Mouse (Mus musculus): ENCODE measurements around the gene H2-Aa.

The H2-Aa gene

GRCm38 (mm10) chr17:34261502-34261901 lies 26.1 kb downstream of the H2-Aa start:
- DNase-seq, result peak; percentile 36

GRCm38 (mm10) chr17:34260551-34260950 lies 27.1 kb downstream of the H2-Aa start:
- DNase-seq, result no peak

GRCm38 (mm10) chr17:34257594-34258375 lies 29.8 kb downstream of the H2-Aa start, which contains the start of gene H2-Ab1:
Gene H2-Ab1 (plus strand): TSS chr17:34257689.
- DNase-seq, result peak; percentile 89

GRCm38 (mm10) chr17:34256501-34256900 lies 31.1 kb downstream of the H2-Aa start:
- no peak for DNase-seq

- no peak for DNase-seq
These were observed 36.0 kb downstream of the H2-Aa start for GRCm38 (mm10) chr17:34251666-34252065.

GRCm38 (mm10) chr17:34249878-34250277 lies 37.7 kb downstream of the H2-Aa start:
- peak; percentile 55 for DNase-seq

- no peak for DNase-seq
These were observed 38.3 kb downstream of the H2-Aa start for GRCm38 (mm10) chr17:34249361-34249760.

GRCm38 (mm10) chr17:34248764-34249163 lies 38.9 kb downstream of the H2-Aa start:
- no peak for DNase-seq

- DNase-seq, result no peak
These were observed 40.6 kb downstream of the H2-Aa start for GRCm38 (mm10) chr17:34247047-34247446.

GRCm38 (mm10) chr17:34244656-34245055 lies 43.0 kb downstream of the H2-Aa start:
- no peak for DNase-seq

- no peak for DNase-seq
These were observed 46.7 kb downstream of the H2-Aa start for GRCm38 (mm10) chr17:34240916-34241315.

- DNase-seq, result no peak
These were observed 47.3 kb downstream of the H2-Aa start for GRCm38 (mm10) chr17:34240366-34240765.

GRCm38 (mm10) chr17:34239601-34240041 lies 48.0 kb downstream of the H2-Aa start:
- no peak for DNase-seq

- peak; percentile 56 for DNase-seq
These were observed 48.9 kb downstream of the H2-Aa start, which contains the start of gene H2-Ob for GRCm38 (mm10) chr17:34238706-34239105. Gene H2-Ob (plus strand): TSS chr17:34238903.

- no peak for DNase-seq
These were observed 49.9 kb downstream of the H2-Aa start for GRCm38 (mm10) chr17:34237741-34238140.

GRCm38 (mm10) chr17:34236691-34237090 lies 50.9 kb downstream of the H2-Aa start:
- DNase-seq, result no peak

GRCm38 (mm10) chr17:34234926-34235325 lies 52.7 kb downstream of the H2-Aa start:
- DNase-seq, result peak; percentile 92
